In genomic region chr5:91695632-91696031, GRCm38 (mm10) we compare ENCODE assay signal across 16 mouse cellular contexts.
"Had no signal": no experiment of that assay in that cellular context is flagged by ENCODE, and none has a peak within 500 bp of the region (broad histone marks: within the 10 kb centered on the region; RNA-seq: fewer than 3 reads in every experiment).

No protein-coding gene starts in this region.

- H3K9me3 ChIP-seq: lung, embryonic 15.5 days; midbrain, embryonic 13.5 days; midbrain, embryonic 15.5 days; neural tube, embryonic 12.5 days; stomach, embryonic 15.5 days had no signal

- H3K27ac ChIP-seq: lung, embryonic 15.5 days; macrophage; midbrain, embryonic 13.5 days; midbrain, embryonic 15.5 days; neural tube, embryonic 12.5 days; stomach, embryonic 15.5 days; stomach, postnatal 0 days had no signal

- ATAC-seq: lung, postnatal 0 days; midbrain, embryonic 13.5 days; midbrain, embryonic 15.5 days had no signal

- H3K27me3 ChIP-seq: lung, embryonic 15.5 days; midbrain, embryonic 13.5 days; midbrain, embryonic 15.5 days; neural tube, embryonic 12.5 days; stomach, embryonic 15.5 days had no signal

- DNase-seq: lung, adult 2 months; lung, postnatal 14 days; lung, postnatal 36 days; right cerebral cortex, postnatal 14 days; thymus, adult 2 months; thymus, postnatal 25 days; thymus, postnatal 4 days had no signal

- H3K4me1 ChIP-seq: lung, embryonic 15.5 days; stomach, embryonic 15.5 days had no signal

- H3K4me3 ChIP-seq: lung, embryonic 15.5 days; midbrain, embryonic 13.5 days; midbrain, embryonic 15.5 days; neural tube, embryonic 12.5 days; stomach, embryonic 15.5 days had no signal

- H3K4me2 ChIP-seq: lung, embryonic 15.5 days; midbrain, embryonic 11.5 days; midbrain, embryonic 13.5 days; midbrain, embryonic 15.5 days; neural tube, embryonic 12.5 days; stomach, embryonic 15.5 days had no signal

- H3K36me3 ChIP-seq: lung, embryonic 15.5 days; midbrain, embryonic 13.5 days; midbrain, embryonic 15.5 days; neural tube, embryonic 12.5 days; stomach, embryonic 15.5 days had no signal

- H3K9ac ChIP-seq: lung, embryonic 15.5 days; midbrain, embryonic 13.5 days; midbrain, embryonic 15.5 days; neural tube, embryonic 12.5 days; stomach, embryonic 15.5 days had no signal
